Mouse (Mus musculus) embryonic facial prominence, embryonic 14.5 days (tissue): ENCODE measurements at regions not wholly inside any gene's neighbourhood (a gene's known extent, or its start where the extent isn't known, plus 50 kb on each side); places are given as distances from the start of the nearest gene placed in this dataset.
A peak's percentile ranks its signal among the peaks of the same experiment; 100 is the strongest.

Experiments used
- ATAC-seq: fragments of 200-750 bp; cut with Nextera tagmentation; 2 replicates; pipeline ENCODE4 v1.8.0; 2017; ENCODE audit warnings: low read depth, moderate number of reproducible peaks, moderate TSS enrichment
- DNase-seq: peaks from one replicate; pipeline ENCODE4 v3.0.0-alpha.2; 2015; ENCODE audit warnings: low spot score
- H3K27ac ChIP-seq: fragments of 300-500 bp; sonication (generic); replicated peaks from 2 replicates; pipeline ENCODE4 v1.5.1; 2014; ENCODE audit warnings: low read depth, mild to moderate bottlenecking, low read length, moderate library complexity
- H3K27me3 ChIP-seq: fragments of 300-500 bp; sonication (generic); replicated peaks from 2 replicates; pipeline ENCODE4 v1.6.1; 2014; ENCODE audit warnings: low read length; ENCODE audit not compliant: control insufficient read depth, insufficient read depth
- H3K36me3 ChIP-seq: fragments of 300-500 bp; sonication (generic); 2 replicates; pipeline ENCODE4 v1.6.1; 2014; ENCODE audit warnings: low read length, mixed read lengths; ENCODE audit not compliant: control insufficient read depth, insufficient read depth
- H3K4me1 ChIP-seq: fragments of 300-500 bp; sonication (generic); 2 replicates; pipeline ENCODE4 v1.6.1; 2014; ENCODE audit warnings: antibody characterized with exemption, low read length; ENCODE audit not compliant: control insufficient read depth, insufficient read depth
- H3K4me2 ChIP-seq: fragments of 300-500 bp; sonication (generic); 2 replicates; pipeline ENCODE4 v1.6.1; 2014; ENCODE audit warnings: low read depth, mild to moderate bottlenecking, low read length, moderate library complexity, mixed read lengths
- H3K4me3 ChIP-seq: fragments of 300-500 bp; sonication (generic); 2 replicates; pipeline ENCODE4 v1.5.1; 2014; ENCODE audit warnings: low read depth, mild to moderate bottlenecking, low read length
- H3K9ac ChIP-seq: fragments of 300-500 bp; sonication (generic); 2 replicates; pipeline ENCODE4 v1.6.1; 2014; ENCODE audit warnings: low read depth, mild to moderate bottlenecking, low read length, moderate library complexity, mixed read lengths
- H3K9me3 ChIP-seq: fragments of 300-500 bp; sonication (generic); 2 replicates; pipeline ENCODE4 v1.6.1; 2016; ENCODE audit warnings: low read length; ENCODE audit not compliant: control insufficient read depth
- WGBS: fragments of 180-500 bp; shearing (Covaris S2); extraction: QIAGEN DNeasy Blood & Tissue Kit; methylation state at CpG from one replicate; pipeline ENCODE4 v1.1.7; 2014; 5-methylcytosine and 5-hydroxymethylcytosine counted together

DNA sequence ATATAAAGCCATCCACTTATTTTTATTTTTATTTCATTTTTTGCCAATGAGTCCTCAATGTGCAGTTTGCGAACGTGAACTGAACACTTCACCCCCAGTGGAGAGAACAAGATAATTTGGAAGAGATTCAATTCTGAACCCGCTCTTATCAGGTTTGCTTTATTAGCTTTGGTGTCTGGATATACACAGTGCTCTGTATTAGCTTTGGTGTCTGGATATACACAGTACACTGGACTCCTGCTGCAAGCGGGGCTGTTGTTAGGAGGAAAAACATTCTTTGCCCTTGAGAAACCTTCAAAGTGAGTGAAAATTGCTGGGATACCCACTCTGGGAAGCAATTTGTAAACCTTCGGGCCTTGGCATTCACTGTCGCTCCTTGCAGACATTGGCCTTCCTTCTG is 333.7 kb downstream of the Wdr20rt start:
- Histone ChIP-seq H3K27me3 (no peaks in the 10 kb centered on the region), H3K4me3 (no peak overlapping the region), H3K9me3 (no peaks in the 10 kb centered on the region), H3K4me2 (no peak overlapping the region), H3K4me1 (no peaks in the 10 kb centered on the region), H3K36me3 (no peaks in the 10 kb centered on the region), H3K27ac (no peak overlapping the region), H3K9ac (no peak overlapping the region)
- 82% methylated on average over 6 of the region's 6 CpGs for WGBS
- DNase-seq (no peak), ATAC-seq (no peak)

- Histone ChIP-seq H3K27ac (no peak overlapping the region), H3K36me3 (no peaks in the 10 kb centered on the region), H3K9me3 (no peaks in the 10 kb centered on the region), H3K4me3 (no peak overlapping the region), H3K4me1 (no peaks in the 10 kb centered on the region), H3K9ac (no peak overlapping the region), H3K27me3 (no peaks in the 10 kb centered on the region), H3K4me2 (no peak overlapping the region)
- ATAC-seq (no peak), DNase-seq (no peak)
- WGBS, result 85% methylated on average over 3 of the region's 3 CpGs
Observed at GRCm38 (mm10) chr12:65559809-65560208, 334.5 kb downstream of the Wdr20rt start.

- Histone ChIP-seq H3K27ac (no peak overlapping the region), H3K27me3 (no peaks in the 10 kb centered on the region), H3K9ac (no peak overlapping the region), H3K36me3 (no peaks in the 10 kb centered on the region), H3K9me3 (no peaks in the 10 kb centered on the region), H3K4me1 (no peaks in the 10 kb centered on the region), H3K4me2 (no peak overlapping the region), H3K4me3 (no peak overlapping the region)
- no peak for DNase-seq
- ATAC-seq, result no peak
- 88% methylated on average over 1 of the region's 1 CpGs for whole genome bisulfite sequencing
Observed at GRCm38 (mm10) chr12:65571633-65572032, 346.3 kb downstream of the Wdr20rt start.

GRCm38 (mm10) chr12:65593559-65593958 is 368.2 kb downstream of the Wdr20rt start:
- no peak for DNase-seq
- H3K27ac ChIP-seq, result no peak overlapping the region
- no peaks in the 10 kb centered on the region for H3K36me3 ChIP-seq
- H3K4me3 ChIP-seq, result no peak overlapping the region
- H3K4me2 ChIP-seq, result no peak overlapping the region
- no peaks in the 10 kb centered on the region for H3K27me3 ChIP-seq
- ATAC-seq, result no peak
- H3K4me1 ChIP-seq, result no peaks in the 10 kb centered on the region
- no peaks in the 10 kb centered on the region for H3K9me3 ChIP-seq
- 74% methylated on average over 1 of the region's 1 CpGs for WGBS
- no peak overlapping the region for H3K9ac ChIP-seq

DNA sequence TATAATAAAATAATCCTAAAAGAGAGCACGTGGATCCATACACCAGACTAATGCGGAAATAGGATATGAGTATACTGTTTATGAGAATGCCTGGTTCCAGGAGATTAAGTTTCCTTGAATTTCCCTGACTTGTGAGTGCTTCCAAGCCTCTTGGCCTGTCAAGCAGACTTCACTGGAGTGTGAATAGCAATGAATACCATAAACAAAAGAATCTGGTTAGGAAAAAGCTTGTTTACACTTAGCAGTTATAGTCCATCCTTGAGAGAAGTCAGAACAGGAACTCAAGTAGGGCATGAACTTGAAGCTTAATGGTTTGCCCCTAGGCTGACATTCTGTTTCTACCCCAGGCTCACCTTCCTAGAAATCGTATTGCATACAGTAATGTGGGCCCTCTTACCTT is 368.8 kb downstream of the Wdr20rt start:
- no peaks in the 10 kb centered on the region for H3K9me3 ChIP-seq
- DNase-seq (no peak), ATAC-seq (no peak)
- H3K9ac ChIP-seq, result no peak overlapping the region
- no peak overlapping the region for H3K4me2 ChIP-seq
- H3K4me1 ChIP-seq, result no peaks in the 10 kb centered on the region
- no peaks in the 10 kb centered on the region for H3K27me3 ChIP-seq
- 83% methylated on average over 3 of the region's 3 CpGs for WGBS
- H3K27ac ChIP-seq, result no peak overlapping the region
- no peaks in the 10 kb centered on the region for H3K36me3 ChIP-seq
- no peak overlapping the region for H3K4me3 ChIP-seq

DNA sequence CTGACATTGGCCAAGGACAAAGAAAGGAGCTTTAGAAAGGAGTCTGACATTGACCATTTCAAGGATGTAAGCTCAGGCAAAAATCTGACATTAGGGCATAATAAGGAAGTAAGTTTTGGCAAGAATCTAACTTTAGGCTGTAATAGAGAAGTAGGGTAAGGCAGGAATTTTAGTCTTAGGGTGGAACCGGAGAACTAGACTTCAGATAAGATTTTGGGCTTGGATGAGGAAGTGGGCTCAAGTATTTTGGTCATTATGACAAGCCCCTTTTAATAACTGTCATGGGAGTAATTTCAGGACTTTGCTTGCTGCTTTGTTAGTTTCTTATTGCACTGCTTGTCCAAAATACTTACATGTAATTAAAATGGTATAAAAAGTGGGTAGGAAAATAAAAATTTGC is 418.9 kb downstream of the Wdr20rt start:
- DNase-seq (no peak), ATAC-seq (no peak)
- no peak overlapping the region for H3K9ac ChIP-seq
- 83% methylated on average over 1 of the region's 1 CpGs for WGBS
- no peaks in the 10 kb centered on the region for H3K36me3 ChIP-seq
- H3K9me3 ChIP-seq, result peaks cover 9% of the 10 kb centered on the region; the same call in 1 of the 2 replicates
- H3K27me3 ChIP-seq, result no peaks in the 10 kb centered on the region
- no peaks in the 10 kb centered on the region for H3K4me1 ChIP-seq
- H3K4me3 ChIP-seq, result no peak overlapping the region
- H3K27ac ChIP-seq, result no peak overlapping the region
- no peak overlapping the region for H3K4me2 ChIP-seq

DNA sequence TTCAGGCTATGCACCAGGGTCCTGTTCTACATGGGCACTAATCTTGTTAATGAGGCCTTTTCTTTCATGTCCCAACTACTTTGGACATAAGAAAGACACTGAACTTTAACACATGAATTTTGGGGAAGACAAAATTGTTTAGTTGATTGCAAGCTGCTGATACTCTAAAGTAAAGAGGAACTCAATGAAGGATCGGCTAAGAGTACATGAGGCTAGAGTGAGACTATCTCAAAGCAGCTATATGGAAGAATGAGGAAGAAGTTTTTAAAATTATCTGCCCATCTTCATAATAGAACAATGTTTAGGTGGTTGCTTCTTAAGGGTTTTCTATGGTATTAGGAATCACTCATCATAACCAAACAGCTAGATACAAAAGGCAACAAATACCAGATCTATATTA is 431.5 kb downstream of the Wdr20rt start:
- Histone ChIP-seq H3K4me2 (no peak overlapping the region), H3K4me3 (no peak overlapping the region), H3K36me3 (no peaks in the 10 kb centered on the region), H3K9me3 (no peaks in the 10 kb centered on the region), H3K4me1 (no peaks in the 10 kb centered on the region), H3K9ac (no peak overlapping the region), H3K27ac (no peak overlapping the region), H3K27me3 (no peaks in the 10 kb centered on the region)
- ATAC-seq (no peak), DNase-seq (no peak)
- WGBS, result 94% methylated on average over 1 of the region's 1 CpGs

- H3K4me3 ChIP-seq, result no peak overlapping the region
- no peak overlapping the region for H3K4me2 ChIP-seq
- no peak overlapping the region for H3K27ac ChIP-seq
- ATAC-seq, result no peak
- H3K9me3 ChIP-seq, result no peaks in the 10 kb centered on the region
- WGBS, result 58% methylated on average over 1 of the region's 1 CpGs
- H3K9ac ChIP-seq, result no peak overlapping the region
- no peaks in the 10 kb centered on the region for H3K27me3 ChIP-seq
- DNase-seq, result no peak
- H3K4me1 ChIP-seq, result no peaks in the 10 kb centered on the region
- H3K36me3 ChIP-seq, result no peaks in the 10 kb centered on the region
Observed at GRCm38 (mm10) chr12:65671673-65672072, 446.4 kb downstream of the Wdr20rt start.

DNA sequence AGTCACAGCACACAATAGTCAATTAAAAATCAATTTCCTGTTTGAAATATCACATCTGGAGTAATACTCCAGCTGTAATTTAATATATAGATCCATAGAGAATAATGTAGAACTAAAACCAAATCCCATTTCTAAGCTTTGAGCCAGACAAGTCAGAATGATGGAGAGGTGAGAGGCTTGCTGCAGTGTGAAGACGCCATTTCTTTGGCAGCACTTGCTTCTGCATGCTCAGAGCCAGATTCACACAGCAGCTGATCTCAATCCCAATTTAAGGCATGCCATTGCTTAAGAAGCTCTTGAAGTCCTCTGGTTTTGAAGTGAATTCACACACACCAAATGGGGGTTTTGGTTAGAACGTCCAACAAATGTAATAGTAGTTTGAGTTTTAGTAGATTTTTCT is 447.9 kb downstream of the Wdr20rt start:
- ATAC-seq (no peak), DNase-seq (peak; percentile 1)
- no peak overlapping the region for H3K4me2 ChIP-seq
- 85% methylated on average over 2 of the region's 2 CpGs for WGBS
- H3K27me3 ChIP-seq, result no peaks in the 10 kb centered on the region
- H3K9me3 ChIP-seq, result no peaks in the 10 kb centered on the region
- no peaks in the 10 kb centered on the region for H3K36me3 ChIP-seq
- no peak overlapping the region for H3K9ac ChIP-seq
- H3K27ac ChIP-seq, result no peak overlapping the region
- H3K4me1 ChIP-seq, result no peaks in the 10 kb centered on the region
- H3K4me3 ChIP-seq, result no peak overlapping the region
